Mouse (Mus musculus): Measurements from ENCODE around the gene Gm27027. TPM values are rescaled to one million over a fixed set of nuclear protein-coding genes. Genes with fewer than 3 reads are reported as not detected.
A peak's percentile ranks its signal among the peaks of the same experiment; 100 is the strongest.

Gm27027 gene
- polyA plus RNA-seq, 1 experiment, result not detected

DNA sequence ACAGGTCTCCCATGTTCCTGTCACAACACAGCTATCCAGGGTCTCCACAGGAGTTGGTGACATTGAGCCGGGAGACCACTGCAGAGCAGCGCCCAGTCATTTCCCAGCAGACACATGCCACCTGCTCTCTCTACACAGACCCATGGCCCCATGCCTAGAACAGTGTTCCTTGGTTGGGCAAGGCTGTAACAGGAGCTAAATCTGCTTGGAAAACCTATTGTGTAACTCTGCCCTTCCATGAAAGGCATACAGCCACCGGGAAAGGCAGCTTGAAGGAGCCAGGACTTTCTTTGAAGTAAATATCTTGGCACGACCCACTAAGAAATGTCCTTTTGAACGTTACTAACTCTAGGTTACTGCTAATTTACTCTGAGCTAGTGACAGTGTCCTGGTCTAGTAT lies 86.4 kb downstream of the Gm27027 start:
- no peak overlapping the region for H3K27ac ChIP-seq (ENCODE audit: insufficient read depth, low read length)
- H3K4me3 ChIP-seq (ENCODE audit: insufficient read depth, low read length), result no peak overlapping the region
- no peak for TF ChIP-seq POLR2A (IDR thresholded peaks at IDR 0.05; ENCODE audit: low read depth, low read length)
- no peak for TF ChIP-seq CTCF (IDR thresholded peaks at IDR 0.05; ENCODE audit: borderline replicate concordance, insufficient read depth, low read length)
- H3K4me1 ChIP-seq (ENCODE audit: control insufficient read depth, insufficient read depth, low read length), result no peaks in the 10 kb centered on the region

DNA sequence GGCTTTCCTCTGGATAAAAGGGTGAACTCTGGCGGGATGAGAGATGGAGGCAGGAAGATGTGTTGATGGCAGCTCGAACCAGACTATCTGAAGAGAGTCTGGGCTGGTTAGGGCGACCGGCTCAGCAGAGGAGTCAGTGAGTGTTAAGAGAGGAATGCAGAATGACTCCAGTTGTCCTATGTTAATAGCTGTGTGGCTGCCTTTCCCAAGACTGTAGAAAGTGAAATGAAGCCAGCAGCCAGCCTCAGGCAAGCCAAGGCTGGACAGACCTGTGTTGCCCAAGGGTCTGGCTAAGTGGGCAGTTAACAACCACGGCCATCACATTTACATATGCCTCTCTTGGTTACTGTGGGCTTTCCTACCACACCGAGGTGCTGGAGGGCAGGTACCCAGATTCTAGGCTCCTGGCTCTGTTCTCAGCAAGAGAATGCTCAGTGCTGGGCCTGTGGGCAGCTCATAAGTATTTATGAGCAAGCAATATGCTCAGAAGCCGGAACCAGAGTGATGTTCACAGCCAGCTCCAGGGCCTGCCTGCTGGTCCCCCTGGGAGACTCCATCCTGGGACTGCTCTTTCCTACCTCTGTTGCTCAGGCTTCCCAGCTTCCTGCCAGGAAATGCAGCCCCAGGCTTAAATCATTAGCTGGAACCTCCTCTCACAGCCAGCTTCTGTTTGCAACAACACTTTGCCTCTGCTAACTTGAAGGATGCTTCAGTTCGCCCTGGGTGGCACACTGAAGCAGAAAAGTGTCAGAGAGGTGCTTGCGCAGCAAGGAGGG lies 88.4 kb downstream of the Gm27027 start:
- peaks cover 4% of the 10 kb centered on the region; the same call in 1 of the 2 replicates for H3K4me1 ChIP-seq (ENCODE audit: control insufficient read depth, insufficient read depth, low read length)
- H3K4me3 ChIP-seq (ENCODE audit: insufficient read depth, low read length), result no peak overlapping the region
- peak overlapping the region; percentile 57; the same call in 1 of the 2 replicates for H3K27ac ChIP-seq (ENCODE audit: insufficient read depth, low read length)
- TF ChIP-seq CTCF (IDR thresholded peaks at IDR 0.05; ENCODE audit: borderline replicate concordance, insufficient read depth, low read length) (no peak), POLR2A (IDR thresholded peaks at IDR 0.05; ENCODE audit: low read depth, low read length) (no peak)

Other genes starting within 250 kb of the Gm27027 start
- 116 and 118 TPM in 2 replicates for gene Ext2, start 173.8 kb downstream of the Gm27027 start, polyA plus RNA-seq (2011; ENCODE audit: insufficient read length, low read depth, missing spikeins)
- gene Accs, start 146.4 kb downstream of the Gm27027 start, polyA plus RNA-seq (2011; ENCODE audit: insufficient read length, low read depth, missing spikeins), result 5.3 and 8.1 TPM in 2 replicates
- gene Accsl, start 127.2 kb downstream of the Gm27027 start, polyA plus RNA-seq (2011; ENCODE audit: insufficient read length, low read depth, missing spikeins), result not detected in 2 replicates
- gene Gm13889, start 39.2 kb downstream of the Gm27027 start, polyA plus RNA-seq (2011; ENCODE audit: insufficient read length, low read depth, missing spikeins), result 0.62 and 0.76 TPM in 2 replicates
- 47.0 and 51.7 TPM in 2 replicates for gene Alkbh3, start 14.5 kb upstream of the Gm27027 start, polyA plus RNA-seq (2011; ENCODE audit: insufficient read length, low read depth, missing spikeins)
- gene Hsd17b12, start 161.6 kb upstream of the Gm27027 start, polyA plus RNA-seq (2011; ENCODE audit: insufficient read length, low read depth, missing spikeins), result 141 and 162 TPM in 2 replicates